Mouse (Mus musculus) midbrain, embryonic 15.5 days (tissue): Measurements from ENCODE around the gene Ipo11. TPM values are rescaled to one million over a fixed set of nuclear protein-coding genes. Genes with fewer than 3 reads are reported as not detected.

ENCODE experiments used
- ATAC-seq: fragments of 200-750 bp; cut with Nextera tagmentation; replicated peaks from 2 replicates; pipeline ENCODE4 v1.8.0; 2017; ENCODE audit warnings: moderate TSS enrichment
- H3K27ac ChIP-seq: fragments of 300-500 bp; sonication (generic); 2 replicates; pipeline ENCODE4 v1.5.1; 2015; ENCODE audit warnings: mild to moderate bottlenecking, inconsistent platforms
- H3K27me3 ChIP-seq: fragments of 300-500 bp; sonication (generic); replicated peaks from 2 replicates; pipeline ENCODE4 v1.6.1; 2015; ENCODE audit warnings: inconsistent platforms
- H3K36me3 ChIP-seq: fragments of 300-500 bp; sonication (generic); replicated peaks from 2 replicates; pipeline ENCODE4 v1.6.1; 2015; ENCODE audit warnings: inconsistent platforms
- H3K4me1 ChIP-seq: fragments of 300-500 bp; sonication (generic); 2 replicates; pipeline ENCODE4 v1.6.1; 2015; ENCODE audit warnings: inconsistent platforms
- H3K4me2 ChIP-seq: fragments of 300-500 bp; sonication (generic); 2 replicates; pipeline ENCODE4 v1.6.1; 2015; ENCODE audit warnings: inconsistent platforms, mild to moderate bottlenecking, moderate library complexity
- H3K4me3 ChIP-seq: fragments of 300-500 bp; sonication (generic); 2 replicates; pipeline ENCODE4 v1.5.1; 2015; ENCODE audit warnings: mild to moderate bottlenecking, inconsistent platforms
- H3K9ac ChIP-seq: fragments of 300-500 bp; sonication (generic); 2 replicates; pipeline ENCODE4 v1.6.1; 2015; ENCODE audit warnings: mild to moderate bottlenecking, inconsistent platforms
- H3K9me3 ChIP-seq: fragments of 300-500 bp; sonication (generic); 2 replicates; pipeline ENCODE4 v1.6.1; 2016; ENCODE audit warnings: inconsistent platforms
- WGBS: fragments of 180-500 bp; shearing (Covaris S2); methylation state at CpG from one replicate; pipeline ENCODE4 v1.1.7; 2015; ENCODE audit warnings: mixed read lengths; 5-methylcytosine and 5-hydroxymethylcytosine counted together
- polyA plus RNA-seq: library from polyadenylated mRNA; unstranded; fragments of >200 nt; fragmentation: Nextera tagmentation; extraction: Ambion mirVana; gene quantifications from 2 replicates; pipeline ENCODE4 v1.2.1, GENCODE M21; 2015

The Ipo11 gene
- polyA plus RNA-seq, 1 experiment from 2014 or later: 37.9 TPM

- H3K36me3 ChIP-seq: no peaks in the 10 kb centered on the region
- H3K27me3 ChIP-seq: no peaks in the 10 kb centered on the region
- peak; percentile 86 for ATAC-seq
- 60% methylated on average over 15 of the region's 15 CpGs for WGBS
- no peaks in the 10 kb centered on the region for H3K9me3 ChIP-seq
- no peaks in the 10 kb centered on the region for H3K4me1 ChIP-seq
- H3K27ac ChIP-seq: no peak overlapping the region
- H3K4me2 ChIP-seq: no peak overlapping the region
- H3K9ac ChIP-seq: no peak overlapping the region
- no peak overlapping the region for H3K4me3 ChIP-seq
Measured at GRCm38 (mm10) chr13:106835844-106836526, 100.8 kb downstream of the Ipo11 start.

GRCm38 (mm10) chr13:106830029-106830428 lies 106.7 kb downstream of the Ipo11 start:
- Histone ChIP-seq H3K27ac (no peak overlapping the region), H3K36me3 (no peaks in the 10 kb centered on the region), H3K4me2 (no peak overlapping the region), H3K9ac (no peak overlapping the region), H3K27me3 (no peaks in the 10 kb centered on the region), H3K4me3 (no peak overlapping the region), H3K9me3 (no peaks in the 10 kb centered on the region), H3K4me1 (no peaks in the 10 kb centered on the region)
- 86% methylated on average over 6 of the region's 6 CpGs for WGBS
- ATAC-seq: no peak

DNA sequence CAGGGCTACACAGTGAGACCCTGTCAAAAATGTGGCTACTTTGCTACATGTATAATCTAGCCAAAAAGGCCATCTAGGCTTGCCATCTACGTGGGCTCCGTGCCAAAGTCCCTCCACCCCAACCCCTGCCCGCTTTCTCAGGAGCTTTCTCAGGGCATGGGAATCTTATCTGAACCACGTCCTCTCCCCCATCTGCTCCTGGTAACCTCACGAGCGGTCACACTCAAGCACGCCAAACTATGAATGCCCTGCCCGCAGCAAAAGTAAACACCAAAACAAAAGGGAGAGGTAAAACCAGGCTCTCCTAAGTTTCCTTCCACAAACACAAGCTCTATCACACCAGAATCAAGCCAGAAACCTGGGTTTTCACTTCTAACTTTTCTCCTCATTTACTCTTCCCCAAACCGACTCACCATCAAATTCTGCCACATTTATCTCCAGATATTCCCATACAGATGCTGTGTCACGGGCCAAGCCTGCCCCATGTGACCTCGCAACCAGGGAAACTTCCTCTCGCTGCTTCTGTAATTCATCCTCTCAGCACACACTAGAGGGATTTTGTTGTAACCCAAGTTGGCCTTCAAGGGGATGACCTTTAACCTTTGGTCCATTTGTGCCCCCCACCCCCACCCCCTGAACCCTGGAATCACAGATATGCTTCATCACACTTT lies 107.3 kb downstream of the Ipo11 start:
- Histone ChIP-seq H3K9ac (no peak overlapping the region), H3K9me3 (no peaks in the 10 kb centered on the region), H3K27me3 (no peaks in the 10 kb centered on the region), H3K27ac (no peak overlapping the region), H3K36me3 (no peaks in the 10 kb centered on the region), H3K4me2 (no peak overlapping the region), H3K4me3 (no peak overlapping the region), H3K4me1 (no peaks in the 10 kb centered on the region)
- 87% methylated on average over 12 of the region's 12 CpGs for WGBS
- ATAC-seq: no peak

DNA sequence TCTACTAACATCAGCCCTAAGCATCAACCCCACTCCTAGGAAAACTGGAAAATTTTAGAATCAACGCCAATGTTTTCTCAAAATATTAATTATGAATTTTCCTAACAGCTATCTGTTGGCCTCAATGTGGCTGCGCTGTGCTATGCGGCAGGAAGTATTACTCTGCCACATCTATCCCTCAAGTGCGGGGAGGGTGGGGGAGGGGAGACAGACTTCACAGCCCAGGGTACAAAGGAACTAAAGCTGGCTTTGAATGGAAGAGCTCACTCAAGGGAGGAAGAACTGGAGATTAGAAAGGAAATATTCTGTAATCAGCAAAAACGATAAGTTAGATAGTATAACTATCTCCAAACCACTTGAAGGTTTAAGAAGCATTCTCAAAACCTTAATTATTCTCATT lies 111.1 kb downstream of the Ipo11 start:
- no peak for ATAC-seq
- H3K27me3 ChIP-seq: no peaks in the 10 kb centered on the region
- no peak overlapping the region for H3K9ac ChIP-seq
- WGBS: 71% methylated on average over 5 of the region's 5 CpGs
- no peaks in the 10 kb centered on the region for H3K9me3 ChIP-seq
- no peaks in the 10 kb centered on the region for H3K36me3 ChIP-seq
- no peak overlapping the region for H3K4me2 ChIP-seq
- H3K4me3 ChIP-seq: no peak overlapping the region
- H3K4me1 ChIP-seq: no peaks in the 10 kb centered on the region
- no peak overlapping the region for H3K27ac ChIP-seq

- Histone ChIP-seq H3K9ac (no peak overlapping the region), H3K4me2 (no peak overlapping the region), H3K27me3 (no peaks in the 10 kb centered on the region), H3K36me3 (no peaks in the 10 kb centered on the region), H3K4me1 (no peaks in the 10 kb centered on the region), H3K9me3 (no peaks in the 10 kb centered on the region), H3K27ac (no peak overlapping the region), H3K4me3 (no peak overlapping the region)
- no peak for ATAC-seq
- 94% methylated on average over 2 of the region's 2 CpGs for WGBS
Measured at GRCm38 (mm10) chr13:106823875-106824191, 112.9 kb downstream of the Ipo11 start.

- H3K27me3 ChIP-seq: no peaks in the 10 kb centered on the region
- 0 out of 2 replicates have a peak, but pooled peaks have one; percentile 27 for ATAC-seq
Measured at GRCm38 (mm10) chr13:106823121-106823874, 113.5 kb downstream of the Ipo11 start.

DNA sequence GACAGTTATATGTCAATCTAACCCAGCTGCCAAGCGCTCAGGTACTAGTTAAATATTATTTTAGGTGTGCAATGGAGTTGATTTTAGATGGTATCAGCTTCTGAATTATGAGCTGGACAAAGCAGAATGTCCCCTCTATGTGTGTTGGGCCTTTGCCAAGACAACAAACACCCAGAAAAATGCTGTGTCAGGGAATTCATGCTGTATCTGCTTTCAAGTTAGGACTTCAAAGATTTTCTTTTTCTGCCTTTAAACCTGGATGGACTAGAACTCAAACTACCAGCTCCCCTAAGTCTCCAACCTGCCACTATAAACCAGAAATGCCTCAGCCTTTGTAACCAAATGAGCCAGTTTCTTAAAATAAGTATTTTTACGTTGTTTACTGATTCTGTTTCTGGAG lies 116.6 kb downstream of the Ipo11 start:
- H3K9ac ChIP-seq: no peak overlapping the region
- WGBS: 93% methylated on average over 2 of the region's 2 CpGs
- no peak for ATAC-seq

More at GRCm38 (mm10) chr13:106823121-106823874, 113.5 kb downstream of the Ipo11 start:
- H3K4me3 ChIP-seq: no peak overlapping the region
- H3K9me3 ChIP-seq: no peaks in the 10 kb centered on the region
- H3K9ac ChIP-seq: no peak overlapping the region
- no peaks in the 10 kb centered on the region for H3K36me3 ChIP-seq
- H3K27ac ChIP-seq: no peak overlapping the region
- H3K4me1 ChIP-seq: no peaks in the 10 kb centered on the region
- no peak overlapping the region for H3K4me2 ChIP-seq
- 93% methylated on average over 12 of the region's 12 CpGs for WGBS

DNA sequence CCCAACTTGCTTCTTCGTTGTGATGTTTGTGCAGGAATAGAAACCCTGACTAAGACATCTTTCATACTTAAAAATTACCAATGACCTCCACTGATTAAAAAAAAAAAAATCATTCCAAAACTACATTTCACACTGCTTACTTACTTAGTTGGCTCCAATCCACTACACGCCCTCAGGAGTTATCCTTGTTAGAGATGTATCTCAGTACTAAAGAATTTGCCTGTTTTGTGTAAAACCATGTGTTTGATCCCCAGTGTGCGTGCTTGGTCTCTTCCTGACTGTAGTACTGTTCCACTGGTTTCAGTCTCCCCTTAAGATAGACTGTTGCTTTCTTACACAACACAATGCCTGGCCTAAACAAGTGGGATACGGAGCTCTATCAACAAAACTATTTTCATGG lies 117.0 kb downstream of the Ipo11 start:
- H3K4me1 ChIP-seq: no peaks in the 10 kb centered on the region
- WGBS: 91% methylated on average over 4 of the region's 4 CpGs
- H3K4me2 ChIP-seq: no peak overlapping the region
- no peak for ATAC-seq
- H3K36me3 ChIP-seq: no peaks in the 10 kb centered on the region
- H3K27ac ChIP-seq: no peak overlapping the region
- H3K4me3 ChIP-seq: no peak overlapping the region
- no peaks in the 10 kb centered on the region for H3K9me3 ChIP-seq
- no peaks in the 10 kb centered on the region for H3K27me3 ChIP-seq
- H3K9ac ChIP-seq: no peak overlapping the region

More for the DNA sequence above, 116.6 kb downstream of the Ipo11 start:
- no peaks in the 10 kb centered on the region for H3K27me3 ChIP-seq
- no peaks in the 10 kb centered on the region for H3K9me3 ChIP-seq
- no peak overlapping the region for H3K27ac ChIP-seq
- H3K36me3 ChIP-seq: no peaks in the 10 kb centered on the region
- no peak overlapping the region for H3K4me3 ChIP-seq
- no peak overlapping the region for H3K4me2 ChIP-seq
- no peaks in the 10 kb centered on the region for H3K4me1 ChIP-seq

DNA sequence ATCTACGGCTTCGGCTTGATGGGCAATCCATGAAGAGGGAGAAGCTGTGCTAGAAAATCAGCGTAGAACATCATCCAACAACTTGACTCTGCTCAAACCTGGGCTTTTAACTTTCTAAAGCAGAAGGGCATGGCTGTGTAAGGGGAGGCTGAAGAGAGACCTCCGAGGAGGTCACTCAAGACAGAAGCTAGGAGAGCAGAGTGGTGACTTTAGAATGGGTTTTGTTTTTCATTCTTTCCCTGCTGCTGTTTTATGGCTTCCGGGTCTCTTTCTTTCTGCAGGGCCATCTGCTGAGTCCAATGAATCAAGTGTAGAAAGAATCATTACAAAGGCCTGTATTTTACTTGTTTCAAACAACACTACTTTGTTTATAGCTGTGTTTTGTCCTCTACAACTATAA lies 119.7 kb downstream of the Ipo11 start:
- H3K4me1 ChIP-seq: no peaks in the 10 kb centered on the region
- 87% methylated on average over 5 of the region's 5 CpGs for WGBS
- no peak overlapping the region for H3K9ac ChIP-seq
- no peaks in the 10 kb centered on the region for H3K9me3 ChIP-seq
- H3K4me3 ChIP-seq: no peak overlapping the region
- no peak overlapping the region for H3K4me2 ChIP-seq
- no peak for ATAC-seq
- H3K27me3 ChIP-seq: no peaks in the 10 kb centered on the region
- H3K36me3 ChIP-seq: no peaks in the 10 kb centered on the region
- H3K27ac ChIP-seq: no peak overlapping the region

- H3K4me1 ChIP-seq: no peaks in the 10 kb centered on the region
- H3K36me3 ChIP-seq: no peaks in the 10 kb centered on the region
- no peaks in the 10 kb centered on the region for H3K27me3 ChIP-seq
- H3K27ac ChIP-seq: no peak overlapping the region
- H3K4me3 ChIP-seq: no peak overlapping the region
- no peak for ATAC-seq
- no peak overlapping the region for H3K9ac ChIP-seq
- no peaks in the 10 kb centered on the region for H3K9me3 ChIP-seq
- H3K4me2 ChIP-seq: no peak overlapping the region
- WGBS: 92% methylated on average over 4 of the region's 4 CpGs
Measured at GRCm38 (mm10) chr13:106813519-106813918, 123.2 kb downstream of the Ipo11 start.

- Histone ChIP-seq H3K27ac (no peak overlapping the region), H3K36me3 (no peaks in the 10 kb centered on the region), H3K4me3 (no peak overlapping the region), H3K9me3 (no peaks in the 10 kb centered on the region), H3K9ac (no peak overlapping the region), H3K27me3 (no peaks in the 10 kb centered on the region), H3K4me1 (no peaks in the 10 kb centered on the region), H3K4me2 (no peak overlapping the region)
- 85% methylated on average over 9 of the region's 9 CpGs for WGBS
- ATAC-seq: no peak
Measured at GRCm38 (mm10) chr13:106813087-106813486, 123.7 kb downstream of the Ipo11 start.

- H3K9me3 ChIP-seq: no peaks in the 10 kb centered on the region
- 96% methylated on average over 7 of the region's 7 CpGs for WGBS
- no peak for ATAC-seq
Measured at GRCm38 (mm10) chr13:106810156-106810555, 126.6 kb downstream of the Ipo11 start.

More at GRCm38 (mm10) chr13:106810156-106810555, 126.6 kb downstream of the Ipo11 start:
- Histone ChIP-seq H3K4me2 (no peak overlapping the region), H3K4me3 (no peak overlapping the region), H3K9ac (no peak overlapping the region), H3K36me3 (no peaks in the 10 kb centered on the region), H3K4me1 (no peaks in the 10 kb centered on the region), H3K27me3 (no peaks in the 10 kb centered on the region), H3K27ac (no peak overlapping the region)
